Mouse (Mus musculus): ENCODE results near the gene Arid1a. TPM values are rescaled to one million over a fixed set of nuclear protein-coding genes. Genes with fewer than 3 reads are reported as not detected.

The Arid1a gene
- total RNA-seq, 2 experiments from 2014 or later = 27.0 to 106 TPM

Other genes with a start within 250 kb of the Arid1a start
- not detected in 2 replicates for gene Kdf1, start 237.8 kb downstream of the Arid1a start, total RNA-seq (2015)
- gene Kdf1, start 237.8 kb downstream of the Arid1a start, total RNA-seq (2017) = not detected in 2 replicates
- 181 and 191 TPM in 2 replicates for gene Nudc, start 210.8 kb downstream of the Arid1a start, total RNA-seq (2015)
- gene Nudc, start 210.8 kb downstream of the Arid1a start, total RNA-seq (2017) = 289 and 309 TPM in 2 replicates
- gene Nr0b2, start 203.4 kb downstream of the Arid1a start, total RNA-seq (2015) = 2.9 and 3.1 TPM in 2 replicates
- gene Nr0b2, start 203.4 kb downstream of the Arid1a start, total RNA-seq (2017) = 0.54 and 2.7 TPM in 2 replicates
- gene Gpatch3, start 182.0 kb downstream of the Arid1a start, total RNA-seq (2015) = 1.6 and 2.9 TPM in 2 replicates
- gene Gpatch3, start 182.0 kb downstream of the Arid1a start, total RNA-seq (2017) = 14.9 and 28.7 TPM in 2 replicates
- gene Gpn2, start 172.4 kb downstream of the Arid1a start, total RNA-seq (2015) = 17.1 and 21.6 TPM in 2 replicates
- gene Gpn2, start 172.4 kb downstream of the Arid1a start, total RNA-seq (2017) = 17.5 and 22.2 TPM in 2 replicates
- 3.6 and 3.7 TPM in 2 replicates for gene Sfn, start 154.6 kb downstream of the Arid1a start, total RNA-seq (2015)
- gene Sfn, start 154.6 kb downstream of the Arid1a start, total RNA-seq (2017) = 2.9 and 4.7 TPM in 2 replicates
- 16.2 and 27.0 TPM in 2 replicates for gene Zdhhc18, start 106.6 kb downstream of the Arid1a start, total RNA-seq (2015)
- gene Zdhhc18, start 106.6 kb downstream of the Arid1a start, total RNA-seq (2017) = 7.8 and 11.5 TPM in 2 replicates
- gene Pigv, start 84.1 kb downstream of the Arid1a start, total RNA-seq (2015) = 5.1 and 8.5 TPM in 2 replicates
- gene Pigv, start 84.1 kb downstream of the Arid1a start, total RNA-seq (2017) = 5.0 and 5.2 TPM in 2 replicates
- gene Rps6ka1, start 131.0 kb upstream of the Arid1a start, total RNA-seq (2015) = 96.7 and 112 TPM in 2 replicates
- 126 and 160 TPM in 2 replicates for gene Rps6ka1, start 131.0 kb upstream of the Arid1a start, total RNA-seq (2017)
- 2,294 and 2,610 TPM in 2 replicates for gene Hmgn2, start 211.9 kb upstream of the Arid1a start, total RNA-seq (2015)
- gene Hmgn2, start 211.9 kb upstream of the Arid1a start, total RNA-seq (2017) = 1,024 and 1,057 TPM in 2 replicates
- gene Dhdds, start 244.1 kb upstream of the Arid1a start, total RNA-seq (2015) = 27.0 and 31.5 TPM in 2 replicates
- 28.2 and 30.1 TPM in 2 replicates for gene Dhdds, start 244.1 kb upstream of the Arid1a start, total RNA-seq (2017)